In the genomic region with DNA sequence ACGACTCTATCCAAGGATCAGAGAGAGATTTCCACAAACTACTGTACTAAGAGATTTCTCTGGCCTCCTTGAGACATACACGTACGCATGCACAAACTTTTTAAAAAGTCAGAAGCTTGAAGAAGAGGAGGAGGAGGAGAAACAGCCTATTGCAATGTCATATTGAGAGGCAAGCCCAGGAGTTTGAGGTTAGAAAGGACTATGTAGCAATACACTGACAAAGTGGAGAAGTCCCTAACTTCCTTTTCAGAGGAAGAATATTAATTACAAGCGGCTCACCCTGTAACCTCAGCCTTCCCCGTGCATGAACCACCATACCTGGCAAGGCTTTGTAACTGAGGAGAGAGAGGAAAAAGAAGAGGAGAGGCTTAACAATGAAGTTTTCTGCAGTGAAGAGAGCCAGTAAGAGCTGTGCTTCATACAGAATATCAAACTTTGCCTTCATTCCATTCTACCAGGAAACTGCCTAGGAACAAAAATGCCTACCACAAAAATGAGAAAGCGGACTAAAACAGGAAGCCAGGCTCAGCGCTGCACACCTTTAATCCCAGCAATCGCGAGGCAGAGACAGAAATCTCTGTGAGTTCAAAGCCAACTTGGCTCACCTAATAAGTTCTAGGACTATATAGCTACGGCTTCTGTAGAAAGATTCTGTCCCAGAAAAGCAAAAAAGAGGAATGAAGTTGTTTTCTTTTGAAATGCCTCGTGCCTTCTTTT, we compare ENCODE assay signal across 8 mouse cellular contexts. TPM values are rescaled to one million over a fixed set of nuclear protein-coding genes. Genes with fewer than 3 reads are reported as not detected.
DNase-seq lines count a peak whose midpoint lies in the region; ATAC-seq and TF ChIP-seq lines count a peak whose summit lies in the region.

No protein-coding gene starts in this region.

- DNase-seq in left cerebral cortex, adult 2 months (ENCODE audit: extremely low spot score in 1 of 2, low spot score in 2 of 2) = no peak
- DNase-seq in left cerebral cortex, adult 8-10 months (ENCODE audit: low spot score in 2 of 2) = no peak
- peak; percentile 12 for DNase-seq in embryonic facial prominence, embryonic 10.5 days (ENCODE audit: low spot score)
- no peak for DNase-seq in limb, embryonic 11.5 days (ENCODE audit: low spot score)
- DNase-seq in gastrocnemius, adult 8-10 months (ENCODE audit: low spot score in 2 of 2) = no peak
- DNase-seq in layer of hippocampus, adult 9-11 months = no peak
- DNase-seq in cerebellum, postnatal 4 days (ENCODE audit: low spot score in 2 of 2) = no peak

- no peak for TF ChIP-seq CTCF in left cerebral cortex, adult 2 months (IDR thresholded peaks at IDR 0.05)

- H3K27ac ChIP-seq in left cerebral cortex, adult 2 months = peak overlapping the region; percentile 58; the same call in 1 of the 2 replicates
- H3K27ac ChIP-seq in embryonic facial prominence, embryonic 10.5 days (replicated peaks) = peak overlapping the region; percentile 93
- H3K27ac ChIP-seq in limb, embryonic 11.5 days (replicated peaks; ENCODE audit: low read depth, low read length) = no peak overlapping the region
- H3K27ac ChIP-seq in neural tube, embryonic 14.5 days (ENCODE audit: low read depth, low read length) = no peak overlapping the region

- intact Hi-C loops in left cerebral cortex, adult 2 months (cut with DNase I) = loop anchor here (2.0 to 5.0 kb wide), 2 partner anchors 27 to 233 kb away; no protein-coding TSS in a partner anchor

- H3K4me3 ChIP-seq in left cerebral cortex, adult 2 months = peak overlapping the region; percentile 72
- H3K4me3 ChIP-seq in embryonic facial prominence, embryonic 10.5 days = peak overlapping the region; percentile 94
- H3K4me3 ChIP-seq in limb, embryonic 11.5 days (ENCODE audit: low read depth, low read length) = peak overlapping the region; percentile 82
- peak overlapping the region; percentile 82 for H3K4me3 ChIP-seq in neural tube, embryonic 14.5 days (ENCODE audit: low read depth, low read length)

- H3K36me3 ChIP-seq in embryonic facial prominence, embryonic 10.5 days (replicated peaks) = peaks cover 29% of the 10 kb centered on the region
- H3K36me3 ChIP-seq in limb, embryonic 11.5 days (ENCODE audit: control insufficient read depth, insufficient read depth, low read length) = no peaks in the 10 kb centered on the region; the same call in 1 of the 2 replicates
- H3K36me3 ChIP-seq in neural tube, embryonic 14.5 days (ENCODE audit: control insufficient read depth, insufficient read depth, low read length) = no peaks in the 10 kb centered on the region

- no peaks in the 10 kb centered on the region for H3K27me3 ChIP-seq in embryonic facial prominence, embryonic 10.5 days (replicated peaks; ENCODE audit: low read depth, poor library complexity, severe bottlenecking)
- H3K27me3 ChIP-seq in limb, embryonic 11.5 days (ENCODE audit: control insufficient read depth, insufficient read depth, low read length) = no peaks in the 10 kb centered on the region
- H3K27me3 ChIP-seq in neural tube, embryonic 14.5 days (ENCODE audit: control insufficient read depth, insufficient read depth, low read length) = no peaks in the 10 kb centered on the region

- ATAC-seq in limb, embryonic 11.5 days (ENCODE audit: insufficient number of reproducible peaks, low FRiP score, low TSS enrichment, low read depth) = no peak
- no peak for ATAC-seq in neural tube, embryonic 14.5 days (ENCODE audit: low read depth)

- peak overlapping the region; percentile 56 for H3K9ac ChIP-seq in limb, embryonic 11.5 days (ENCODE audit: low read length)
- H3K9ac ChIP-seq in neural tube, embryonic 14.5 days (replicated peaks; ENCODE audit: low read depth, low read length) = peak overlapping the region; percentile 37; the same call in 1 of the 2 replicates

- H3K9me3 ChIP-seq in embryonic facial prominence, embryonic 10.5 days = no peaks in the 10 kb centered on the region
- H3K9me3 ChIP-seq in limb, embryonic 11.5 days (ENCODE audit: control insufficient read depth, low read length) = no peaks in the 10 kb centered on the region
- no peaks in the 10 kb centered on the region for H3K9me3 ChIP-seq in neural tube, embryonic 14.5 days (ENCODE audit: control insufficient read depth, low read length)

- peaks cover 38% of the 10 kb centered on the region for H3K4me1 ChIP-seq in embryonic facial prominence, embryonic 10.5 days
- peaks cover 7% of the 10 kb centered on the region; the same call in 1 of the 2 replicates for H3K4me1 ChIP-seq in limb, embryonic 11.5 days (ENCODE audit: control insufficient read depth, insufficient read depth, low read length)
- peaks cover 12% of the 10 kb centered on the region for H3K4me1 ChIP-seq in neural tube, embryonic 14.5 days (ENCODE audit: control insufficient read depth, insufficient read depth, low read length)

- WGBS in embryonic facial prominence, embryonic 10.5 days = 31% methylated on average over 11 of the region's 11 CpGs
- 30% methylated on average over 11 of the region's 11 CpGs for WGBS in limb, embryonic 11.5 days
- 34% methylated on average over 11 of the region's 11 CpGs for WGBS in neural tube, embryonic 14.5 days

- H3K4me2 ChIP-seq in limb, embryonic 11.5 days (ENCODE audit: low read depth, severe bottlenecking) = peak overlapping the region; percentile 68
- H3K4me2 ChIP-seq in neural tube, embryonic 14.5 days (ENCODE audit: low read depth, low read length) = peak overlapping the region; percentile 90

RNA-seq across cellular contexts. Expression of a gene that starts 0.5 kb away (rescaled TPM):
- total RNA-seq in left cerebral cortex, adult 2 months (2021) = 10 to 100 TPM; 18.5 to 18.8 TPM
- total RNA-seq in left cerebral cortex, adult 8-10 months (2022) = 10 to 100 TPM; 15.6 to 19.2 (median 16.2) TPM
- polyA plus RNA-seq in embryonic facial prominence, embryonic 10.5 days (2016; fragmentation: Nextera tagmentation; extraction: Ambion mirVana) = 15.9 and 16.8 TPM in 2 replicates
- polyA plus RNA-seq in limb, embryonic 11.5 days (2014; fragmentation: Nextera tagmentation; extraction: Ambion mirVana) = 19.1 and 20.1 TPM in 2 replicates
- 10.5 and 12.6 TPM in 2 replicates for polyA plus RNA-seq in neural tube, embryonic 14.5 days (2014; fragmentation: Nextera tagmentation; extraction: Ambion mirVana)
- 1 to 10 TPM; 2.8 to 4.0 (median 3.3) TPM for total RNA-seq in gastrocnemius, adult 8-10 months (2022)

RNA-seq across cellular contexts. Expression of a gene that starts 28.2 kb away (rescaled TPM):
- 10 to 100 TPM; 70.0 to 81.1 TPM for total RNA-seq in left cerebral cortex, adult 2 months (2021)
- total RNA-seq in left cerebral cortex, adult 8-10 months (2022) = 10 to 100 TPM; 57.3 to 67.8 (median 60.5) TPM
- polyA plus RNA-seq in embryonic facial prominence, embryonic 10.5 days (2016; fragmentation: Nextera tagmentation; extraction: Ambion mirVana) = 39.3 and 41.9 TPM in 2 replicates
- 37.6 and 38.0 TPM in 2 replicates for polyA plus RNA-seq in limb, embryonic 11.5 days (2014; fragmentation: Nextera tagmentation; extraction: Ambion mirVana)
- 16.1 and 19.4 TPM in 2 replicates for polyA plus RNA-seq in neural tube, embryonic 14.5 days (2014; fragmentation: Nextera tagmentation; extraction: Ambion mirVana)
- total RNA-seq in gastrocnemius, adult 8-10 months (2022) = 10 to 100 TPM; 14.0 to 18.2 (median 16.4) TPM

RNA-seq across cellular contexts. Expression of a gene that starts 34.7 kb away (rescaled TPM):
- not detected for total RNA-seq in left cerebral cortex, adult 2 months (2021)
- total RNA-seq in left cerebral cortex, adult 8-10 months (2022) = not detected
- not detected in 2 replicates for polyA plus RNA-seq in embryonic facial prominence, embryonic 10.5 days (2016; fragmentation: Nextera tagmentation; extraction: Ambion mirVana)
- 0.06 TPM in 1 of 2 replicates, not detected in the other for polyA plus RNA-seq in limb, embryonic 11.5 days (2014; fragmentation: Nextera tagmentation; extraction: Ambion mirVana)
- not detected in 2 replicates for polyA plus RNA-seq in neural tube, embryonic 14.5 days (2014; fragmentation: Nextera tagmentation; extraction: Ambion mirVana)
- total RNA-seq in gastrocnemius, adult 8-10 months (2022) = not detected

RNA-seq across cellular contexts. Expression of a gene that starts 37.7 kb away (rescaled TPM):
- 10 to 100 TPM in 1 of 2 experiments, 1 to 10 TPM in 1; 9.5 to 10.4 TPM for total RNA-seq in left cerebral cortex, adult 2 months (2021)
- total RNA-seq in left cerebral cortex, adult 8-10 months (2022) = 1 to 10 TPM; 8.1 to 9.4 (median 8.8) TPM
- polyA plus RNA-seq in embryonic facial prominence, embryonic 10.5 days (2016; fragmentation: Nextera tagmentation; extraction: Ambion mirVana) = 18.9 and 19.1 TPM in 2 replicates
- polyA plus RNA-seq in limb, embryonic 11.5 days (2014; fragmentation: Nextera tagmentation; extraction: Ambion mirVana) = 15.0 and 15.2 TPM in 2 replicates
- polyA plus RNA-seq in neural tube, embryonic 14.5 days (2014; fragmentation: Nextera tagmentation; extraction: Ambion mirVana) = 11.3 and 13.7 TPM in 2 replicates
- 10 to 100 TPM; 14.9 to 20.7 (median 17.2) TPM for total RNA-seq in gastrocnemius, adult 8-10 months (2022)

RNA-seq across cellular contexts. Expression of a gene that starts 59.4 kb away (rescaled TPM):
- 10 to 100 TPM; 12.8 to 13.3 TPM for total RNA-seq in left cerebral cortex, adult 2 months (2021)
- 10 to 100 TPM; 13.7 to 20.6 (median 17.5) TPM for total RNA-seq in left cerebral cortex, adult 8-10 months (2022)
- 21.5 and 29.6 TPM in 2 replicates for polyA plus RNA-seq in embryonic facial prominence, embryonic 10.5 days (2016; fragmentation: Nextera tagmentation; extraction: Ambion mirVana)
- 31.2 and 38.6 TPM in 2 replicates for polyA plus RNA-seq in limb, embryonic 11.5 days (2014; fragmentation: Nextera tagmentation; extraction: Ambion mirVana)
- 93.6 and 93.9 TPM in 2 replicates for polyA plus RNA-seq in neural tube, embryonic 14.5 days (2014; fragmentation: Nextera tagmentation; extraction: Ambion mirVana)
- 1 to 10 TPM; 2.5 to 5.3 (median 3.4) TPM for total RNA-seq in gastrocnemius, adult 8-10 months (2022)

Comparison
In these comparisons a context has a peak if more than half of its experiments do, and no peak if none do; other contexts are left out.
1. H3K27ac ChIP-seq: peak in left cerebral cortex, adult 2 months (single experiment) and embryonic facial prominence, embryonic 10.5 days (single experiment); none in limb, embryonic 11.5 days (single experiment) and neural tube, embryonic 14.5 days (single experiment).
2. Peak in every context shown above with its lines, with median percentiles within 50 percentile points of each other: H3K4me3 ChIP-seq.